Mouse (Mus musculus) embryonic facial prominence, embryonic 14.5 days (tissue): ENCODE measurements around the gene Hba-x. TPM values are rescaled to one million over a fixed set of nuclear protein-coding genes. Genes with fewer than 3 reads are reported as not detected.
"Not testable (repeated sequence)": the region's sequence is repeated elsewhere in the genome, so short reads cannot be mapped to it uniquely, and the experiment has no call there.

Source experiments
- ATAC-seq: fragments of 200-750 bp; cut with Nextera tagmentation; 2 replicates; pipeline ENCODE4 v1.8.0; 2017; ENCODE audit warnings: low read depth, moderate number of reproducible peaks, moderate TSS enrichment
- DNase-seq: peaks from one replicate; pipeline ENCODE4 v3.0.0-alpha.2; 2015; ENCODE audit warnings: low spot score
- H3K27ac ChIP-seq: fragments of 300-500 bp; sonication (generic); replicated peaks from 2 replicates; pipeline ENCODE4 v1.5.1; 2014; ENCODE audit warnings: low read depth, mild to moderate bottlenecking, low read length, moderate library complexity
- H3K27me3 ChIP-seq: fragments of 300-500 bp; sonication (generic); replicated peaks from 2 replicates; pipeline ENCODE4 v1.6.1; 2014; ENCODE audit warnings: low read length; ENCODE audit not compliant: control insufficient read depth, insufficient read depth
- H3K36me3 ChIP-seq: fragments of 300-500 bp; sonication (generic); 2 replicates; pipeline ENCODE4 v1.6.1; 2014; ENCODE audit warnings: low read length, mixed read lengths; ENCODE audit not compliant: control insufficient read depth, insufficient read depth
- H3K4me1 ChIP-seq: fragments of 300-500 bp; sonication (generic); 2 replicates; pipeline ENCODE4 v1.6.1; 2014; ENCODE audit warnings: antibody characterized with exemption, low read length; ENCODE audit not compliant: control insufficient read depth, insufficient read depth
- H3K4me2 ChIP-seq: fragments of 300-500 bp; sonication (generic); 2 replicates; pipeline ENCODE4 v1.6.1; 2014; ENCODE audit warnings: low read depth, mild to moderate bottlenecking, low read length, moderate library complexity, mixed read lengths
- H3K4me3 ChIP-seq: fragments of 300-500 bp; sonication (generic); 2 replicates; pipeline ENCODE4 v1.5.1; 2014; ENCODE audit warnings: low read depth, mild to moderate bottlenecking, low read length
- H3K9ac ChIP-seq: fragments of 300-500 bp; sonication (generic); 2 replicates; pipeline ENCODE4 v1.6.1; 2014; ENCODE audit warnings: low read depth, mild to moderate bottlenecking, low read length, moderate library complexity, mixed read lengths
- H3K9me3 ChIP-seq: fragments of 300-500 bp; sonication (generic); 2 replicates; pipeline ENCODE4 v1.6.1; 2016; ENCODE audit warnings: low read length; ENCODE audit not compliant: control insufficient read depth
- WGBS: fragments of 180-500 bp; shearing (Covaris S2); extraction: QIAGEN DNeasy Blood & Tissue Kit; methylation state at CpG from one replicate; pipeline ENCODE4 v1.1.7; 2014; 5-methylcytosine and 5-hydroxymethylcytosine counted together
- polyA plus RNA-seq: library from polyadenylated mRNA; unstranded; fragments of >200 nt; fragmentation: Nextera tagmentation; extraction: Ambion mirVana; gene quantifications from 2 replicates; pipeline ENCODE4 v1.2.1, GENCODE M21; 2014

Gene Hba-x
- polyA plus RNA-seq, 1 experiment from 2014 or later = 79.8 TPM

DNA sequence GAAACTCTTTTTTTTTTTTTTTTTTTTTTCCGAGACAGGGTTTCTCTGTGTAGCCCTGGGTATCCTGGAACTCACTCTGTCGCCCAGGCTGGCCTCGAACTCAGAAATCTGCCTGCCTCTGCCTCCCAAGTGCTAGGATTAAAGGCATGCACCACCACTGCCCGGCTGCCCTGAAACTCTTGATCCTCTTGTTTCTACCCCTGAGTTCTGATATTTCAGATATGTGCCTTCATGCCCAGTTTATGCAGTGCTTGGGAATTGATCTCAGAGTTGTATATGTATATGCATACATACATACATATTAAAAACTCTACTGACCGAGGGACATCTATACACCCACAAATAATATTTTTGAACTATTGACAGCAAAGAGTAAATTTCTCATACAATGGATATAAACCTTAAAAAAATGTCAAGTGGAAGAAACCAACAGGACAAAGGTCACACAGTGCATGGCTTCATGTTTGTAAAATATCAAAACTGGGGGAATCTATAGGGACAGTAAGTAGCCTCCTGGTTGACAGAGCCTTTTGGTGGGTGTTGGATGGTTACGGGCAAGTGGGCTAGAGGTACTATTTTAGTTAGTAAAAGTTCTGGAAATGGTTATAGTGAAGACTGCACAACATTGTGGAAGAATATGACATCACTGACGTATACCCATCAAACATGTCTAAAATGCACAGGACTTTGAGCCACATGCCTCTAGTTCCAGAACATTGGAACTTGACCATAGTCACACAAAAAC lies 9.0 kb downstream of the Hba-x start:
- no peaks in the 10 kb centered on the region for H3K4me1 ChIP-seq
- peaks cover 5% of the 10 kb centered on the region; the same call in 1 of the 2 replicates for H3K27me3 ChIP-seq
- WGBS = 78% methylated on average over 7 of the region's 7 CpGs
- no peaks in the 10 kb centered on the region for H3K9me3 ChIP-seq
- no peak overlapping the region for H3K27ac ChIP-seq
- H3K9ac ChIP-seq = no peak overlapping the region
- no peaks in the 10 kb centered on the region for H3K36me3 ChIP-seq
- no peak for ATAC-seq
- DNase-seq = no peak
- no peak overlapping the region for H3K4me2 ChIP-seq
- no peak overlapping the region for H3K4me3 ChIP-seq

DNA sequence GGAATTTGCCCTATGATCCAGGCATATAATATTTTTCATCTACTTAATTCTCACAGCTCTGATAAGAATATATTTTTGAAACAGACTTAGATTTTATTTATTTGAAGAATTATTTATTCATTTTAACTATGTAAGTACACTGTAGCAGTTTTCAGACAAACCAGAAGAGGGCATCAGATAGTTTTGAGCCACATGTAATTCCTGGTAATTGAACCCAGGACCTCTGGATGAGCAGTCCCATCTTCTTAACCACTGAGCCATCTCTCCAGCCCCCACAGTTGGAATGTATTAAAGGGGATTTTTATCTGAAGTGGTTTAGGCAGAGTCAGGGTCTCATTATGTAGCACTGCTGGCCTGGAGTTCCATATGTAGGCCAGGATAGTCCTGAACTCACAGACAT lies 9.7 kb downstream of the Hba-x start:
- not testable (repeated sequence) for H3K9ac ChIP-seq, H3K36me3 ChIP-seq, H3K4me3 ChIP-seq, DNase-seq, H3K27ac ChIP-seq, H3K4me2 ChIP-seq, H3K27me3 ChIP-seq, ATAC-seq, H3K4me1 ChIP-seq, H3K9me3 ChIP-seq

DNA sequence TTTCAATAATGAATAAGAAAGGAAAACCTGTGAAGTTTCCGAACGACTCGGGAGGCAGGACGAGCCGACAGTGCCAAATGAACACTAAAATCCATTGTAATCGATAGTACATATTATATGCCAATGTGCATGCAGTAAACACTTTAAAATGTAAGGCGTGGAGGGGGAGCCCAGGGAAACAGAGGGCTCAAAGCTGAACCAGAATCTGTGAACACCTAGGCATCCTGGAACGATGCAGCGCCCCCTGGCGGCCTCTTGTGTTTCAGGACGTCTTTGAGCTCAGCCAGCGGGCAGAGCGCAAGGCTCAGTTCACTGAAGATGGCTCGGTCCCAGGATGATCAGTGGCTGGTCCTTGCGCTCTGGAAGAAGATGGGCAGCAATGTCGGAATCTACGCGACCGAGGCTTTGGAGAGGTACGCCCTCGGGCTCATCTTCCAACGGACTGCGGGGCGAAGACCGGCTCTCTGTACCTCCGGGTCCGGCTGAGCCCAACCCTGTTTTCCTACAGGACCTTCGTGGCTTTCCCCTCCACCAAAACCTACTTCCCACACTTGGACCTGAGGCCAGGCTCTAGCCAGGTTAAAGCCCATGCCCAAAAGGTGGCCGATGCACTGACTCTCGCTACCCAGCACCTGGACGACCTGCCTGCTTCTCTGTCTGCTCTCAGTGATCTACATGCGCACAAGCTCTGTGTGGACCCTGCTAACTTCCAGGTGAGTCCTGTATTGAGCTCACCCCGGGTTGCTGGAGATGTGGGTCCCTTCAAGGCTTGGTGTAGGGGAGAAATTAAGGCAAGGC lies 10.7 kb downstream of the Hba-x start, which contains the start of gene Hbq1b:
TSS of gene Hbq1b (plus strand) at position 271 of the 798 bp plus-strand sequence.
- H3K27me3 ChIP-seq, H3K9me3 ChIP-seq, H3K4me1 ChIP-seq, H3K36me3 ChIP-seq, H3K27ac ChIP-seq: not testable (repeated sequence)
- DNase-seq (peak; percentile 34), ATAC-seq (peak; percentile 68; the same call in 1 of the 2 replicates)
- H3K4me3 ChIP-seq = peak within 1 kb of the TSS; percentile 19; the same call in 1 of the 2 replicates
- H3K9ac ChIP-seq = peak within 1 kb of the TSS; percentile 40; the same call in 1 of the 2 replicates
- peak within 1 kb of the TSS; percentile 52 for H3K4me2 ChIP-seq
- 24% methylated on average over 20 of the region's 33 CpGs for WGBS

DNA sequence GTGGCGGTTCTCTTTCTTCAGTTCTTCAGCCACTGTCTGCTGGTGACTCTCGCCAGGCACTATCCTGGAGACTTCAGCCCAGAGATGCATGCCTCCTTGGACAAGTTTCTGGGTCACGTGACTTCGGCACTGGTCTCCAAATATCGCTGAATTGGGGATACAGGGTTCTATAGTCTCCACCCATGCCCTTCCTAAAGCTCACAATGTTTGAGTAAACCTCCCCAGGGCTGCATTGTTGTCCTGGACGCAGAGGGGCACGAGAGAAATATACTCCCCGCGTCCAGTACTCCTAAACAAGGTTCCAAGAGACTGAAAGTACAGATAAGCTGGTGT lies 11.3 kb downstream of the Hba-x start:
- Histone ChIP-seq H3K9ac (no peak overlapping the region), H3K9me3 (no peaks in the 10 kb centered on the region), H3K27ac (no peak overlapping the region), H3K4me3 (no peak overlapping the region), H3K27me3 (peaks cover 5% of the 10 kb centered on the region; the same call in 1 of the 2 replicates), H3K4me1 (no peaks in the 10 kb centered on the region), H3K36me3 (no peaks in the 10 kb centered on the region), H3K4me2 (no peak overlapping the region; the same call in 1 of the 2 replicates)
- no peak for DNase-seq
- WGBS = 62% methylated on average over 9 of the region's 9 CpGs
- ATAC-seq = no peak

GRCm38 (mm10) chr11:32292819-32293218 lies 16.6 kb downstream of the Hba-x start:
- not testable (repeated sequence) for H3K4me2 ChIP-seq, H3K9ac ChIP-seq, ATAC-seq, DNase-seq, H3K27ac ChIP-seq, H3K4me3 ChIP-seq, H3K36me3 ChIP-seq, H3K9me3 ChIP-seq, H3K27me3 ChIP-seq, H3K4me1 ChIP-seq
- WGBS = 81% methylated on average over 4 of the region's 4 CpGs

- not testable (repeated sequence) for ATAC-seq, H3K4me3 ChIP-seq, DNase-seq, H3K4me2 ChIP-seq, H3K27ac ChIP-seq, H3K9me3 ChIP-seq, H3K27me3 ChIP-seq, H3K9ac ChIP-seq, H3K36me3 ChIP-seq, H3K4me1 ChIP-seq
- WGBS = 63% methylated on average over 3 of the region's 3 CpGs
Observed at GRCm38 (mm10) chr11:32293479-32293878, 17.3 kb downstream of the Hba-x start.

GRCm38 (mm10) chr11:32296203-32296602 lies 20.0 kb downstream of the Hba-x start, which contains the start of gene Hba-a2:
Gene Hba-a2 (plus strand): TSS chr11:32296489.
- H3K27me3 ChIP-seq, H3K36me3 ChIP-seq, DNase-seq, H3K4me1 ChIP-seq, H3K4me3 ChIP-seq, H3K4me2 ChIP-seq, H3K27ac ChIP-seq, H3K9ac ChIP-seq, ATAC-seq, H3K9me3 ChIP-seq: not testable (repeated sequence)
- no CpG with 5 or more reads among the region's 4 CpGs for WGBS

DNA sequence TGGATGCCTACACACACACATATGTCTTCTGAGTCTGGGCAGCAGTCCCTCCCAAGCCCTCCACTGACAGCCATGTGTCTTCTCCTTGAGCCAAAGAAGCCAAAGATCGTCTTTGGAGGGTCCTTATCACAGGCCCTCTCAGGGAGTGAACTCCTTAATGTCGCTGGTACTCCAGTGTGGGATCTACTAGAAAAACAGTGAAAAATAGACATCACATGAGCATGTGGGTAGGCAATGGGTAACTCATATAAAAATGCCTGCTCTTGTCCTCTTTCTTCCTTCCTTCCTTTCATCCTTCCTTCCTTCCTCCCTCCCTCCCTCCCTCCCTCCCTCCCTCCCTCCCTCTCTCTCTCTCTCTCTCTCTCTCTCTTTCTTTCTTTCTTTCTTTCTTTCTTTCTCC lies 21.2 kb downstream of the Hba-x start:
- not testable (repeated sequence) for ATAC-seq, H3K4me1 ChIP-seq, H3K4me3 ChIP-seq, H3K36me3 ChIP-seq, DNase-seq, H3K27me3 ChIP-seq, H3K9me3 ChIP-seq, H3K9ac ChIP-seq, H3K4me2 ChIP-seq, H3K27ac ChIP-seq
- WGBS = 13% methylated on average over 2 of the region's 2 CpGs
